Mouse (Mus musculus) large intestine, adult 2 months (tissue): Measurements from ENCODE around the gene Jam2. TPM values are rescaled to one million over a fixed set of nuclear protein-coding genes. Genes with fewer than 3 reads are reported as not detected.

ENCODE experiments used
- DNase-seq: peaks from one replicate; pipeline ENCODE4 v3.0.0-alpha.2; 2012; ENCODE audit warnings: low read depth, low spot score
- WGBS: fragments of 180-500 bp; shearing (Covaris S2); methylation state at CpG from one replicate; pipeline ENCODE4 v1.1.7; 2018; 5-methylcytosine and 5-hydroxymethylcytosine counted together
- polyA plus RNA-seq: library from polyadenylated mRNA; depleted of rRNA; stranded (reverse); fragments of >200 nt; gene quantifications from 2 replicates; pipeline ENCODE4 v1.2.3, GENCODE M21; 2012; rRNA removed

Gene Jam2
- polyA plus RNA-seq, 1 experiment: 3.3 TPM

GRCm38 (mm10) chr16:84834745-84835440, 61.0 kb downstream of the Jam2 start, which contains the start of gene Gabpa:
TSS of gene Gabpa (plus strand) at chr16:84834925.
- WGBS: under 1% methylated on average over 52 of the region's 52 CpGs
- DNase-seq: peak; percentile 91

GRCm38 (mm10) chr16:84835441-84835822, 61.5 kb downstream of the Jam2 start, which contains the start of gene Atp5j:
TSS of gene Atp5j (minus strand) at chr16:84835625.
- DNase-seq: no peak
- under 1% methylated on average over 57 of the region's 57 CpGs for WGBS

- WGBS: 3% methylated on average over 29 of the region's 29 CpGs
Measured at GRCm38 (mm10) chr16:84835823-84836743, 62.2 kb downstream of the Jam2 start.

GRCm38 (mm10) chr16:84838576-84838975, 64.7 kb downstream of the Jam2 start:
- WGBS: 58% methylated on average over 2 of the region's 2 CpGs
- DNase-seq: no peak

More at GRCm38 (mm10) chr16:84835823-84836743, 62.2 kb downstream of the Jam2 start:
- DNase-seq: peak; percentile 70

- no peak for DNase-seq
- WGBS: 92% methylated on average over 6 of the region's 6 CpGs
Measured at GRCm38 (mm10) chr16:84853492-84853891, 79.6 kb downstream of the Jam2 start.

GRCm38 (mm10) chr16:84864656-84865055, 90.7 kb downstream of the Jam2 start:
- 90% methylated on average over 8 of the region's 8 CpGs for WGBS
- no peak for DNase-seq

- no peak for DNase-seq
- WGBS: 71% methylated on average over 8 of the region's 8 CpGs
Measured at GRCm38 (mm10) chr16:84873805-84874204, 99.9 kb downstream of the Jam2 start.

- 65% methylated on average over 24 of the region's 24 CpGs for WGBS
- no peak for DNase-seq
Measured at GRCm38 (mm10) chr16:84875012-84875717, 101.2 kb downstream of the Jam2 start.

Other genes starting within 250 kb of the Jam2 start
- gene Mrpl39, start 38.4 kb upstream of the Jam2 start, polyA plus RNA-seq: 8.4 and 10.4 TPM in 2 replicates
- gene Gabpa, start 60.8 kb downstream of the Jam2 start, polyA plus RNA-seq: 5.2 and 6.6 TPM in 2 replicates
- gene Atp5j, start 61.5 kb downstream of the Jam2 start, polyA plus RNA-seq: 155 and 198 TPM in 2 replicates